Mouse (Mus musculus) embryonic facial prominence, embryonic 12.5 days (tissue): ENCODE measurements at regions not wholly inside any gene's neighbourhood (a gene's known extent, or its start where the extent isn't known, plus 50 kb on each side); places are given as distances from the start of the nearest gene placed in this dataset.
A peak's percentile ranks its signal among the peaks of the same experiment; 100 is the strongest.

Experiments
- ATAC-seq: fragments of 200-750 bp; cut with Nextera tagmentation; 2 replicates; pipeline ENCODE4 v1.8.0; 2017; ENCODE audit not compliant: insufficient number of reproducible peaks, insufficient read depth, low FRiP score, low TSS enrichment
- H3K27ac ChIP-seq: fragments of 300-500 bp; sonication (generic); 2 replicates; pipeline ENCODE4 v1.5.1; 2016; ENCODE audit warnings: mild to moderate bottlenecking
- H3K27me3 ChIP-seq: fragments of 300-500 bp; sonication (generic); 2 replicates; pipeline ENCODE4 v1.6.1; 2016; ENCODE audit warnings: mild to moderate bottlenecking, moderate library complexity
- H3K36me3 ChIP-seq: fragments of 300-500 bp; sonication (generic); 2 replicates; pipeline ENCODE4 v1.6.1; 2016; ENCODE audit warnings: mild to moderate bottlenecking
- H3K4me1 ChIP-seq: fragments of 300-500 bp; sonication (generic); 2 replicates; pipeline ENCODE4 v1.6.1; 2016
- H3K4me2 ChIP-seq: fragments of 300-500 bp; sonication (generic); replicated peaks from 2 replicates; pipeline ENCODE4 v1.6.1; 2016; ENCODE audit warnings: mild to moderate bottlenecking, moderate library complexity
- H3K4me3 ChIP-seq: fragments of 300-500 bp; sonication (generic); 2 replicates; pipeline ENCODE4 v1.5.1; 2016; ENCODE audit warnings: mild to moderate bottlenecking
- H3K9ac ChIP-seq: fragments of 300-500 bp; sonication (generic); 2 replicates; pipeline ENCODE4 v1.6.1; 2016; ENCODE audit warnings: mild to moderate bottlenecking, moderate library complexity
- H3K9me3 ChIP-seq: fragments of 300-500 bp; sonication (generic); 2 replicates; pipeline ENCODE4 v1.6.1; 2016; ENCODE audit warnings: mild to moderate bottlenecking, moderate library complexity
- WGBS: fragments of 180-500 bp; shearing (Covaris S2); methylation state at CpG from one replicate; pipeline ENCODE4 v1.1.7; 2016; 5-methylcytosine and 5-hydroxymethylcytosine counted together

DNA sequence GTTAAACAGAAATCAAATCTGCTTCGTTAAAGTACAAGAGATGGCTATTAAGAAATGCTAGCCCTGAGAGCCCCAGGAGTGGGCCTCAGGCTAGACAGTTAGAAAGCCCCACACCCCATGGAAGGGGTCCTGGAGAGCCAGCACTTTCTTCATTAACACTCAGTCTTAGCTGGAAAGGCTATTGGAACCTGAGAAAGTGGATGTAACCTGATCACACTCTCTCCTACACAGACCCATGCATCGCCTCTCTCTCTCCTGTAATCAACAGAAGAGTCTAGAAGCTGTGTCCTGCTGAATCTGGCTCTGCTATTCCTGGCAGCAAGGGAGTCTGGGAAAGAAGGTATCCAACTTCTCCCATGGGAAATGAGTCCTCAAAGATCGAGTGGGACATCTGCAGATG is 64.8 kb upstream of the Atl2 start:
- H3K27ac ChIP-seq = peak overlapping the region; percentile 36; the same call in 1 of the 2 replicates
- no peaks in the 10 kb centered on the region for H3K27me3 ChIP-seq
- peaks cover 26% of the 10 kb centered on the region for H3K4me1 ChIP-seq
- no peaks in the 10 kb centered on the region for H3K9me3 ChIP-seq
- 24% methylated on average over 3 of the region's 3 CpGs for WGBS
- no peak overlapping the region for H3K4me3 ChIP-seq
- no peaks in the 10 kb centered on the region for H3K36me3 ChIP-seq
- no peak; the same call in 1 of the 2 replicates for ATAC-seq
- no peak overlapping the region for H3K9ac ChIP-seq
- no peak overlapping the region for H3K4me2 ChIP-seq

DNA sequence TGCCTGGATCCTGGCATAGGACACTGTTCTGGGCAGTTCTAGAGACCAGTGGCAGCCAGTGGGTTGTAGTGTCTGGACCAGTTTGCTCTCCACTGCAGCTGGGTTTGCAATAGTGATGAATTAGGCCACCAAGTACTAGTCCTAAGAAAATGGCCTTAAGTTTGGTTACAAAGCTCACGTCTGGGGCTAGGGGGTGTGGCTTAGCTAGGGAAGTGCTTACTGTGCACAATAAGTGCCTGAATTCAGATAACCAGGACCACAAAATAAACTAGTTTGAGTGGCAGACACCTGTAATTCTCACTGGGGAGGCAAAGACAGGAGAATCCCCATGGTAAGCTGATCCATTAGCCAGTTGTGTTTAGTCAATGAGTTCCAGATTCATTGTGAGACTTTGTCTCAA is 59.3 kb upstream of the Atl2 start:
- 37% methylated on average over 1 of the region's 1 CpGs for WGBS
- H3K4me3 ChIP-seq = no peak overlapping the region
- H3K9me3 ChIP-seq = no peaks in the 10 kb centered on the region
- no peaks in the 10 kb centered on the region for H3K27me3 ChIP-seq
- ATAC-seq = no peak
- no peak overlapping the region for H3K9ac ChIP-seq
- H3K27ac ChIP-seq = no peak overlapping the region
- no peaks in the 10 kb centered on the region for H3K36me3 ChIP-seq
- no peak overlapping the region for H3K4me2 ChIP-seq
- peaks cover 11% of the 10 kb centered on the region for H3K4me1 ChIP-seq

GRCm38 (mm10) chr17:79954624-79955244 is 58.8 kb upstream of the Atl2 start:
- Histone ChIP-seq H3K9ac (no peak overlapping the region), H3K4me3 (no peak overlapping the region), H3K4me2 (no peak overlapping the region), H3K36me3 (no peaks in the 10 kb centered on the region), H3K4me1 (peaks cover 9% of the 10 kb centered on the region; the same call in 1 of the 2 replicates), H3K27ac (no peak overlapping the region), H3K9me3 (no peaks in the 10 kb centered on the region), H3K27me3 (no peaks in the 10 kb centered on the region)
- 52% methylated on average over 6 of the region's 6 CpGs for WGBS
- ATAC-seq = no peak

DNA sequence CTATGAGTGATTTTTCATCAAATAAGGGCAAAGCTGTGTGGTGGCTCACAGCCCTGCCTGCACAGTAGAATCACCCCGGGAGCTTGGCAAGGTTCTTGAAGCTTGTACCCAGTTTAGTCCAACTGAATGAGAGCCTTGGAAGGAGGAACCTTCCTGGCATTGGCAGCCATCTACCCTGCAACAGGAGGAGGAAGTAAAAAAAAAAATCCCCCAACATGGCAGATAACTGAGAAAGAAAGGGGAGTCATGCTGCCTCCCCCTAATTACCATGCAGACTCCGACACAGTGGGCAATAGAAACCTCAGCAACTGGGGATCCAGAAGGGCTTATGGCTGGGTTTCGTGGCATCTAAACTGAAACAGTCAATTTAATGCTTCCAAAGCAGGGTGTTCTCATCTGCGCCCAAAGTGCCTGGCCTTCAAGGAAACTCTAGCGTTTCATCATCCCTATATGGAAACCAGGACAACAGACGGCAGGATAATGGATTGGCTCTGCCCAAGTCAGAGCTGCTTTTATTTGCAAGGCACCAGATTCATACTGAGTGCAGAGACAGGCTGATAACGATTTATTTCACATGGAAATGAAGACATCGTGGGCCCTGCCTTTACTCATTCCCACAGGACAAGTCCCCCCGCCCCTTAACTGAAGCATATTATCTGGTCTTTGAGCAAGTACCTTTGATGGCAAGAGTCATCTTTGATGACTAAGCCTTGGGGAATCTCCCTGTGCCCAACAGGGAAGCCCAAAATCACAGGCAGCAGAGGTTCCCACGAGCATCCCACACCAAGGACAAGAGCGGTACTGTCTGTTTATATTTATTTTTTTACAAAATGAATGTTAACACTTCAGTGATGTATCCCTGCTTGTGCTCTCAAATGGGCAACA is 52.9 kb upstream of the Atl2 start:
- Histone ChIP-seq H3K4me2 (no peak overlapping the region), H3K4me3 (no peak overlapping the region), H3K36me3 (no peaks in the 10 kb centered on the region), H3K9ac (no peak overlapping the region), H3K27ac (no peak overlapping the region), H3K27me3 (no peaks in the 10 kb centered on the region), H3K9me3 (no peaks in the 10 kb centered on the region), H3K4me1 (peaks cover 2% of the 10 kb centered on the region; the same call in 1 of the 2 replicates)
- WGBS = 67% methylated on average over 11 of the region's 11 CpGs
- no peak for ATAC-seq
